Mouse (Mus musculus): Measurements from ENCODE around the gene Fuz.

Fuz gene

DNA sequence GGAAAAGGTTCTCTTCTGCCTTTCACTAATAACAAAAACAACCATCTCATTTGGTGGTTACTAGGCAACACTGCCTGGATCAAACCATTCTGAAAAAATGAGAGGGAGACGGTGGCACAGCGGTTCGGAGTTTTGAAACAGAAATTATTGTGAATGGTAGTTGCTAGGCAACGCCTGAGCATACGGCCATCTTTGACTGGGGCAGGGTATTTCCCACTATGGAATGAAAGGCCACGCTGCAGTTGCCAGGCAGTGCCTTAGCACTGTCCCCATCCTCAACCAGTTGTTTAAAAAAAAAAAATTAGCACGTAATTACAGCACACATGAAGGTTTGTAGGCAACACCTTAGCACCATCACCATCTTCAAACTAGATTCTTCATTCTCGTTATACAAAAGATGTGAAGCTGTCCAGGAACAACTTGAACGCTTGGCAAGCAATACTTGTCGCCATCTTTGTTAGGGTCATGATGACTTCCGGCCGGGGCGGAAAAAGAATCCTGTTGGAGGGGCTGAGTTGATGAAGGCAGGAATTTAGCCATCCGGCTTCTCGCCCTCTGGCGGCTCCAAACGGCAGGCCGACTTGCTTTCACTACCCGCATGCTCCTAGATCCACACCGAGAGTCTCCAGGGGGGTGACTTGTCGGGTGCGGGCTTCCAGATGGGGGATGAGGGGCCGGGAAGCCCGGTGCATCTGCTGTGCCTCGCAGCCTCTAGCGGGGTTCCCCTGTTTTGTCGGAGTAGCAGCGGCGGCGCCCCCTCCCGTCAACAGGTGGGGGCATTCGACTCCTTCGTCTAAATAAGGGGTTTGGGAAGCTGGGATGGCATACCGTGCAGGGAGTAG is at the start of gene Fuz:
Gene Fuz (plus strand): TSS at position 487 of the 842 bp plus-strand sequence.
- peak; percentile 70 to 89 for DNase-seq (ENCODE audit: low spot score in 2 of 2)

DNA sequence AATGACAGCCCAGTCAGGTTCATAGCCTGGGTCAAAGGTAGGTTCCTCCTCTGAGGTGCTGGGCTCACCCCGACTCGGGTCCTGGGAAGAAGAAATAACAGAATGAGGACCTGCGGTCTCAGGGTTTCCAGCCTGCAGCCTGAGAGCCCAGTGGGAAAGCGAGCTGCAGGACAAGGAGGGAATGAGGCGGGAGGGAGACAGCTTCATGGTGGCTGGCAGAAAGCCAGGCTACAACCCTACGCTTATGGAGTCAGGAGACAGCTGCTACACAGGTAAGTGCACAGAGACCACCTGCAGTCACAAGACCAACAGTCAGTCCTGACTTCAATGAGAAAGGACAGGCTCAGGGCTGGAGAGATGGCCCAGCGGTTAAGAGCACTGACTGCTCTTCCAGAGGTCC is 49.1 kb upstream of the Fuz start:
- DNase-seq (ENCODE audit: low spot score in 2 of 2) = no peak

DNA sequence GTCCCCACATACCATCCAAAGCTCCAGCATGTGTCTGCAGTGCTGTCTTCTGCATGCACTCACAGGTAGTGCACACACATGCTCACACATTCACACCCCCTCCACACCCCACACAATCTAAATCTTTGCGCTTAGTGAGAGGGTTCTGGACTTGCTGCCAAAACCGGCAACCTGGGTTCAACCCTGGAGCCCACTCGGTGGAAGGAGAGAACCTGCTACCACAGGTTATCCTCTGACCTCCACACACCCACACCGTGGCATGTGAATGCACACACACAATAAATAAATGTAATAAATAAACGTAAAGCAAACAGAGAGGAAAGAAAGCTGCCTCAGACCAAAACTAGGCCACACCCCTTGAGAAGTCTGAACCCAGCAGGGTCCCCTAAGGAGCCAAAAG is 48.1 kb upstream of the Fuz start:
- DNase-seq (ENCODE audit: low spot score in 2 of 2) = no peak

DNA sequence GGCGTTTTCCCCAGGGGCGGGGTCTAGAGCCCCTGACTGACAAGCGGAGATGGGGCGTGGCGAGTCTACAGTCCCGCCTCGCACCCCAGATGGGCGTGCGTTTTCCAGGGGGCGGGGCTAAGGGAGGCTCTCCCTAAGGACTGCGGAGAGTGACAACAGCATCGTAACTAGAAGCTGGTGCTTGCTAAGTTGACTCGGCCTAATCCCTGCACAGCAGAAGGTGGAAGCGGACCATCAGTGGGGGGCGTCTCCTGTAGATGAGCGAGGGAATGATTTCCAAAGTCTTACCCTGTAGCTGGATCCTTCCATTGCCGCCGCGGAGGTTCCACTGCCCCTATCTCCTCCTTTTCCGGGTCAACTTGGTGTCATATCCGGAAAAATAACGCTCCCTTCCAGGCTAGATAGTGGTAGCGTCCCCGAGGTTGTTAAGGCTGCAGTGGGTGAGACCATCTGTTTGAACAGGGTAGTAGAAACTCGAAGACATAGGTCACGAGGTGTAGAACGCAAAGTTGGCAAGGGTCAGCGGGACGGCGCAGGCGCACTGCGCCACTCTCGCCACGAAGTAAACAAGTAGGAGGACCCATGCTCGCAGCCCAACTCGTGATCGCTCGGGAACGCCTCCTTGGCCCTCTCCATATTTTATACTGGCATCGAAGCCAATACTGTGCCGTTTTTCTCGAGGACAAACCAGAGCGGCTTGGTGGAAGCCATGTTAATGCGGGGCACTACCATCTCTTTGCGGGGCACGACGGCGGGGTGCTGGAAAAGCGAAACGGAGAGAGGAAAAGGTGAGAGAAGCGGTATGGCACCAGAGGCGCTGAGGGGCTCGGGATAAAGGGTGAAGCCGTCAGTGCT is 47.1 kb upstream of the Fuz start, which contains the start of the genes Akt1s1 and Tbc1d17:
Gene Akt1s1 (plus strand): TSS at position 431 of the 855 bp plus-strand sequence.
Gene Tbc1d17 (minus strand): TSS at position 519 of the 855 bp plus-strand sequence.
- DNase-seq (ENCODE audit: low spot score in 2 of 2) = peak; percentile 95 to 99

DNA sequence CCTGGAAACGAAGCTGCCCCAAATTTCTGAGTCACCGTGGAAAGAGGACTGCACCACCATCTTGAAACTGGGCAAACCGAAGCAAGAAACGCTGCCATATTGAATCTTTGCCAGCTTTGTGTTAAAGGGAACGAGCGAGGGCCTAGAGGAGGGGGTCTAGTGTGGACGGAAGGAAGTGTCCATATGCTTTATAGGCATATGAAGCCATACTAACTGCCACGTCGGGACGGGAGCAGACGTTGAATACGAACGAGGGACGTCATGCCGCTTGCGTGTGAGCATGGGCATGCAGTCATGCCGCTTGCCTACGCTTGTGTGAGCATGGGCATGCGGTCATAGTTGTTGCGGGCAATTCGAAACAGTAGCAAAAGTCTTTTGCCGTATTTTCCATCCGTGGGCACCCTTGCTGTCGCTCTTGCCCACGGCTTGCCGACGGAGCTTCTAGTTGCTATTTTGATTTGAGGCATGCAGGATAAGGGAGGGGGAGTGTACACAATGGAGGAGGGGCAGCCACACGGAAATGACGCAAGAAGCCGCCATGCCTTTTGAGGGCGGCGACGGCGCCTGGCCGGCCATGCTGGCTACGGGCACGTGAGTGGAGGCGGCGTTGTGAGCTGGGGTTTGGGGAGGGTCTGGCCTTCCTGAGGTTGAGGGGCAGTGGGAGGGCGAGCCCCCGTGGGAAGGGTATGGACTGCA is 46.3 kb upstream of the Fuz start:
- peak; percentile 69 to 83 for DNase-seq (ENCODE audit: low spot score in 2 of 2)

DNA sequence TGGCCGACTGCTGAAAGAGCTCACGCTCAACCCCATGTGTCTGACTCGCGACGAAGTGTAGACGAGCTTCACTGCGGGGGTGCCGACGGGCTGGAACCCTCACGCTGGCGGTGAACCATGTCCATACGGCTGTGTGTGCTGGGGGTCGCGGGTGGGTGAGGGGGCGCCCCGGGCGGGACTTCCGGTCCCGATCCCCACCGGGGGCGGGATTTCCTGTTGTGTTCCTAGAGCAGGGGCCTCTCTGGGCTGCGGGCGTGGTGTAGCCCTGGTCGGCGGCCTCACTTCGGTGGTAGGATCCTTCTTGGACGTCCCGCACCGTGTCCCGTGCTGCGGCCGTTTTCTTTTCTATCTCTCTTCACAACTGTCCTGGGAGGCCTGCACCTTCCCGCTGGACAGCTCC is 45.7 kb upstream of the Fuz start:
- peak; percentile 60 to 79 for DNase-seq (ENCODE audit: low spot score in 2 of 2)

DNA sequence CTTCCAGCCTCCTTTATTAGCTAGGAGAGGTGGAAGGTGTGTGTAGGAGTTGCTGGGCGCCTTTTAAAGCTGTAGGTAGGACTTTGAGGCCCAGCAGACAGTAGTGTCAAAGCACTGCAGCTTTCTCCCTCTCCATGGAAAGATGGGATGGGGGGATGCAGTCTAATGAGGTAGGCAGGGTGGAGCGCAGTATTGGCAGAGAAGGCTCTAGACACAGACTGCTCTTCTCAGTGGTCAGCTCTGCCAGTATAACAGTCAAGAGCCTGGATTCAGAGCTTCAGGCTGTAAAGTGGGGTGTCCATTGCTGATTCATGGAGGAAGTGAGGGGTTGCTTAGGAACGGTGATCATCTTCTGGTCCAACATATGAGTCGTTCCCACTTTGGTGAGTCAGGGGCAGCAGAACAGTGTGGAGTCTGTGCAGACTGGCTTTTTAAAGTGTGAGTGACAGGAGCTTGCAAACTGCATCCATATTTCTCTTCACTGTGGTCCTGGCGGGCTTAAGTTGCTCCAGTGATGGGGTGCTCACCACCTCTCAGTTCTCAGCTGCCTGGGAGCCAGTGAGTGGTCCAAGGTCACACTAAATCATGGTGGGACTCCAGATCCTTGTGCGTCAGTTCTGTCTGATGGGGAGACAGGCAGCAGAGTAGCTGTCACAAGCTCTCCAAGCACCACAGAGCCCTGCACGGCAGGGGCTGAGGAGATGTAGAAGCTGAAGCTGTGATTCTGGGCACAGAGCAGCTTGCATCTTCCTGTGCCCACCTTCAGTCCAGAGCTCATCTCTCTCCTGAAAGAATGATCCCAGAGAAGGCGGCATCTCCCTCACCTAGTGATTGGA is 44.9 kb upstream of the Fuz start:
- DNase-seq (ENCODE audit: low spot score in 2 of 2) = no peak

DNA sequence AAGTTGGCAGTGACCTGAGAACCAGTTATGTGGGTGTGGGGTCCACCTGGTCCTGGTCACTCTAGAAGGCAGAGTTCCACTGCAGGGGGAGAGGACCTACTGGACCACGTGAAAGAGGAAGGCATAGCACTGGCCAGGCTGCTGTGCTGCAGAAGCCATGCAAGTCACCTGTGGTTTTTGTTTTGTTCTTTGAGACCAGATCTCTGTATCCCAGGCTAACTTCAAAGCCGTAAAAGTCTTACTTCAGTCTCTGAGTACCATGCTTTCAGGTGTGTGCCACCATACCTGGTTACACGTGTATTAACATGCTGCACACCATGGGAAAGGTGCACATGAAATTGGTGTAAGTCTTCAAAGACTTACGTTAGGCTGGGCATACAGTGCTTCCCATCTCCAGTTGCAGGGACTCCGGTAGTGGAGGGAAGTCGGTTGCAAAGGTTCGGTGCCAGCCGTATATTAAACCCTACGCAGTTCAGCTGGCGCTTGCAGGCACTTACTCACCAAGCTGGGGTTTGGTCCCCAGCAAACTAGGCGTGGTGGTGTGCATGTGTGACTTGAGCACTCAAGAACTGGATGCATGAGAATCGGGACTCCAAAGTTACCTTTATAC is 44.1 kb upstream of the Fuz start:
- no peak for DNase-seq (ENCODE audit: low spot score in 2 of 2)

DNA sequence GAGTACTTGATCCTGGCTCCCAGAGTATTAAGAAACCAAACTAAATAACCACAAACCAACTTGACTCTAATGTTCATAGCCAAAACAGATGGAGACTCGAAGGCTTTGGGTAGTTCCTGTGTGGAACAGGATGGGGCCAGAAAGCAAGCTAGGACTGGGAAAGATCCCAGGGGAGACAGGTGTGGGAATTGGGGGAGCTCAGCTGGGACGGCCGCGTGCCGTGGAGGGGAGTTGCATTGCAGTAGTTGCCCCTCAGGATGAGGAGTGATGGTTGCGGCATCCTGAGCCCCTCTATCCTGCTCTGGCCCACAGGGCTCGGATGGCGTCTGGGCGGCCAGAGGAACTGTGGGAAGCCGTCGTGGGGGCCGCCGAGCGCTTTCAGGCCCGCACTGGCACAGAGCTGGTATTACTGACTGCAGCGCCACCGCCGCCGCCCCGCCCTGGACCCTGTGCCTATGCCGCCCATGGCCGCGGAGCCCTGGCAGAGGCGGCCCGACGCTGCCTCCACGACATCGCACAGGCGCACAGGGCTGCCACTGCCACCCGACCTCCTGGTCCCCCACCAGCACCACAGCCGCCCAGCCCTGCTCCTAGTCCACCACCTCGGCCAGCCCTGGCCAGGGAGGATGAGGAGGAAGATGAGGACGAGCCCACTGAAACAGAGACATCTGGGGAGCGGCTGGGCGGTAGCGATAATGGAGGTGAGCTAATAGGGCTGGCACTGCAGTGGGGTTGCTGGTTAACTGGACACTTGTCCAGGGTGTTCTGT is 43.4 kb upstream of the Fuz start:
- no peak for DNase-seq (ENCODE audit: low spot score in 2 of 2)

DNA sequence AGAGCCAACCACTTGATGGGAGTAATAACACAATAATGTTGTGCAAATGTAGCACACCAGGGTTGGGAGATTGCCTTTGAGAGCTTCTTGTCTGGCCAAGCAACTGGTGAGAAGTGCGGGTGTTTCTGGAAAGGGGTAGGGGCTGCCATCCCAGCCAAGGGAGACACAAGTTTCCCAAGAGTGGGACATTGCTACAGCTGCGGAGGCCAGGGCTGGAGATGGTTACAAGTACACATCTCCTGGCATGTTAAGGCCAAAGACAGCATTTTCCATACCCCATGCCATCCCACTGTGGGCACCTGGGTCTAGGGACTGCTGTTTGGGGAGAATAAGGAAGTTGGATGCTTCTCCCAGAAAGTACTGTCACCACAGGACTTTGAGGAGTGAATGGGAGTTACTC is 42.8 kb upstream of the Fuz start:
- no peak for DNase-seq (ENCODE audit: low spot score in 2 of 2)

DNA sequence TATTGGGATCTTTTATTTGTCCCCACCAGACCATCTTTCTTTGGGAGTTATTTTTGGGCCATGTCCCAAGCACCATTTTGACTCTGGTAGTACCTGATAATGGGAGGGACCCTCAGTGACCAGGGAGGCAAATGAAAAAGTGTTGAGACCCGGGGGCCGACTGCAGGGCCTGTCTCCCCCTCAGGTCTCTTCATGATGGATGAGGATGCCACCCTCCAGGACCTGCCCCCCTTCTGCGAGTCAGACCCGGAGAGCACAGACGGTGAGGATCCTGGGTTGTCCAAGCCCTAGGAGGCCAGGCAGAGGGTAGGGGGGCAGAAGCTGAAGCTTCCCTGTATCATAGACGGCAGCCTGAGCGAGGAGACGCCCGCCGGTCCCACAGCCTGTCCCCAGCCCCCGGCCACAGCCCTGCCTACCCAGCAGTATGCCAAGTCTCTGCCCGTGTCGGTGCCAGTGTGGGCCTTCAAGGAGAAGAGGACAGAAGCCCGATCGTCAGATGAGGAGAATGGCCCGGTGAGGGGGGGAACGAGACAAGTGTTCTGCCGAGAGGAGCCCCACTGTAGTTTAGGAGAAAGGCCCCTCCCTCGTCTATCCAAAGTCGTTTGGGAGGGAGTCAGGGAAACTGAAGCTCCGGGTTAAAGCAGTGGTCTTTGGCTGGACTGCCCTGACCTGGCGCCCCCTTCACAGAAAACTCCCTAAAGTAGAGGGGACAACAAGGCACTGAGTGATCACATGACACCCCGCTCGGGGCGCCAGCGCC is 42.1 kb upstream of the Fuz start:
- DNase-seq (ENCODE audit: low spot score in 2 of 2) = no peak

DNA sequence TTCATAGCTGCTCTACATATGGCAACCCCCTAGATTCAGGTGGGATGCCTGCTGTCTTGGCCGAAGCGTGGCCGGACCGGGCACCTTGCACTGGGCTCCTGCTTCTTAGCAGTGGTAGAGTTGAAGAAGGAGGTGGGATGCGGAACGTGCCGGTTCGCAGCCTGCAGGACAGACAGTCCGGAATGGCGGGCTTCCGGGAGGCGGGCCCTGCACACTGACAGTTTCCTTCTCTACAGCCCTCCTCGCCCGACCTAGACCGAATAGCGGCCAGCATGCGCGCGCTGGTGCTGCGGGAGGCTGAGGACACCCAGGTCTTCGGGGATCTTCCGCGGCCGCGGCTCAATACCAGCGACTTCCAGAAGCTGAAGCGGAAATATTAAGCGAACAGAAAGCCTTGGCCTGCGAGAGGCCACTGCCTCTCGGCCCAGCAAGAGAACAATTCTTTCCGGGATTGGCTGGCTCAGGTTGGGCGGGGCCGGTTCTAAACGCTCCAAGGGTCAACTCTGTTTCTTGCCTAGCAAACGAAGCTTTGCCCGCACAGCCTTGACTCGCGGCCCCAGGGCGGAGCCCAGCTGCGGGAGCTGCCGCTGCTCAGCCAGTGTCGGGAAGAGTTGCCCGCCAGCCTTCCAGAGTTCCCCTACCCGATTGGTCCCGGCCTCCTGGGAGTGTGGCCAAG is 41.4 kb upstream of the Fuz start:
- peak; percentile 51 to 75 for DNase-seq (ENCODE audit: low spot score in 2 of 2)

DNA sequence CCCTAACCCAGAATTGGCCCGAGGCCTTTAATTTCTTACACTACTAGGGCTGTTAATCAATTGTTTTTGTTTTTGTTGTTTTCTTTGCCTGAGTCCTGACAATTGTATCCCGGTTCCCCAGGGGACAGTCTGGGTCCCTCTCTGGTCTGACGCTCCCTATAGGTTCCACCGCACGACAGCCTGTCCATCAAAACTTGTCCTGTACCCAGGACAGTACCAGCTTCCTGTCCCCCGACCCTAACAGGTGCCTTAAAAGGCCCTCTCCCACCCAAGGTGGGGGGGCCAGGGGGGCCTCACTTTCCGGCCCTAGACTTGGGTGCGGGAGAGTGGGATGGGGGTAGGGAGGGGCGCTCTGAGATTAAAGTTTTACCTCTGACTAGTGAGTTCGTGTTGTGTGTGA is 40.8 kb upstream of the Fuz start:
- no peak for DNase-seq (ENCODE audit: low spot score in 2 of 2)

DNA sequence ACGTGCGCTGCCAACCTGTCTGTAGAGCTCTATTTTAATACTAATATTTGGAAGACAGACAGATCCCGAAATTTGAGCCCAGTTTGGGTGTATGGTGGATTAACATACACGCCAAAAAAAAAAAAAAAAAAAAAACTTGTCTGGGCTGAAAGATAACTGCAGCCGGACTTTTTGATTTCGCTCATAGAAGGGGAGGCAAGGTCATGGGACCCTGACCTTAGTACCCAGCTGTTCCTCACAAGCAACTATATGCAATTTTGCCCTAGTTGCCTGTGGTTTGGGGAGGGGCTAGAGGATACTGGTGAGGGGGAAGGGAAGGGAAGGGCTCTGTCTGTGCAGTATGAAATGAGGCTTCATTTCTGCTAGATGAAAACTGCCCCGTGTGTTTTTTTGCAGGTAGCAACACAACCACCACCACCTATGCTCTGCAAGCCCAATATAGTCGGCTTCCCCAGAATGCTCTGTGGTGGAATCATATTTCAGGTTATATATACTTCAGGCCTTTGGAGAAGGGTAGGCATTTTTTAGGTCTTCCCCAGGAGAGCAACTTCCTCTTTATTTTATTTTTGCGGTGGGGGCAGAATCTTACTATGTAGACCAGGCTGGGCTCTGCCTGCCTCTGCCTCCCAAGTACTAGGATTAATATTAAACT is 39.5 kb upstream of the Fuz start:
- no peak for DNase-seq (ENCODE audit: low spot score in 2 of 2)

DNA sequence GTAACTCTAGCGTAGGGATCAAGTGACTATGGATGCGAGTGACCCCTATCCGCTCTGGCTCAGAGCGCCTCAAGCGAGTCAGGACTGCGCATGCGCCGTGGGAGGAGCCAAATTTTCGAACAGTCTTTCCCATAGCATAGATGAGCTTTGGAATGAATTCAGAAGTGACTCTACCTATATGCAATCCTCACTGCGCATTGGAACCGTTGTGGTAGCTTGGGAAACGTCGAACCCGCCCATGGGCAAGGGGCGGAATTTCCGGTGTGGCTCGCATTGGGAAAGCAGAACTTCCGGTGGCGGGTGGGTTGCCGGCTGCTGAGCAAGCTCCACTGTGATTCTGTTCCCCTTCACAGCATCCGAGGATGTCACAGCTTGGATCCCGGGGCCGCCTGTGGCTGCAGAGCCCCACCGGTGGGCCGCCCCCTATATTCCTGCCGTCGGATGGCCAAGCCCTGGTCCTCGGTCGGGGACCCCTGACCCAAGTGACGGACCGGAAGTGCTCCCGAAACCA is 38.8 kb upstream of the Fuz start, which contains the start of gene Pnkp:
Gene Pnkp (plus strand): TSS at position 98 of the 511 bp plus-strand sequence.
- DNase-seq (ENCODE audit: low spot score in 2 of 2) = peak; percentile 67 to 83

DNA sequence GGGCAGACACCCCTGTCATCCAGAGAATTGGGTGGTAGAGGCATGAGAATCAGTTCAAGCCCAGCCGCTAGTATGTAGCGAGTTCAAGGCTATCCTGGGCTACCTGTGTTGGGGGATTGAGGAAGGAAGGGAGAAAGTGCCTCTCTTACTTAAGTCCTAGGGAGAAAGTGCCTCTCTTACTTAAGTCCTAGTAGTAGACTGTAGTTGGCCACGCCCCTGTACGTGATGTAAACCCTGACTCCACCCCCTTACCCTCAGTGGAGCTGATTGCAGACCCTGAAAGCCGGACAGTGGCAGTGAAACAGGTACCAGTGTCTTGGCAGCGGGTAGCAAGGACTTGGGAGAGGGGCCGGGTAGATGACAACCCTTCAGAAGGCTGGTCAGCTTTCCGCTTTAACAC is 38.0 kb upstream of the Fuz start:
- no peak for DNase-seq (ENCODE audit: low spot score in 2 of 2)

DNA sequence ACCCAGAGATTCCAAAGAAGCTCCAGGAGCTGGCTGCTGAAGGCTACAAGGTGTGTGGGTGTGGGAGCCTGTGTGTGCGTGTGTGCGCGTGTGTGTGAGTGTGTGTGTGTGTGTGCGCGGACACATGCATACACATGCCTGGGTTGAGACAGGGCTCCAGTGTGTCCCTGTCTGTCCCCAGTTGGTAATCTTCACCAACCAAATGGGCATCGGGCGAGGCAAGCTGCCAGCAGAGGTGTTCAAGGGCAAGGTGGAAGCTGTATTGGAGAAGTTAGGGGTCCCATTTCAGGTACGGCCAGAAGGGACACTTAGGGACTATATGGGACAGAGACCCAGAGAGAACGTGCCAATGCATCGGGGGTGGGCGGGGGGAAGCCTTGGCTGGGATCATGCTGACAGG is 36.0 kb upstream of the Fuz start:
- DNase-seq (ENCODE audit: low spot score in 2 of 2) = no peak

Data from cerebellum, postnatal 4 days (tissue).